ENCODE assay signal across 7 mouse cellular contexts in genomic region chr15:3271216-3271615, GRCm38 (mm10). TPM values are rescaled to one million over a fixed set of nuclear protein-coding genes. Genes with fewer than 3 reads are reported as not detected.
DNase-seq lines count a peak whose midpoint lies in the region; ATAC-seq lines count a peak whose summit lies in the region.

No protein-coding gene starts in this region.

- peaks cover 21% of the 10 kb centered on the region for H3K4me1 ChIP-seq in heart, embryonic 13.5 days

- 21% methylated on average over 6 of the region's 6 CpGs for whole genome bisulfite sequencing in heart, embryonic 13.5 days

- H3K9me3 ChIP-seq in heart, embryonic 13.5 days = no peaks in the 10 kb centered on the region

- peak; percentile 50 for DNase-seq in 3T3-L1 (ENCODE audit: low read depth, low spot score)
- DNase-seq in ES-CJ7 (ENCODE audit: low read depth, low spot score) = peak; percentile 16
- DNase-seq in kidney, postnatal 10 days = peak; percentile 36
- DNase-seq in retina, embryonic 14.5 days (ENCODE audit: low spot score) = no peak
- no peak for DNase-seq in right cerebral cortex, adult 2 months (ENCODE audit: low spot score in 2 of 2)

- H3K36me3 ChIP-seq in heart, embryonic 13.5 days = peaks cover 13% of the 10 kb centered on the region

- peak overlapping the region; percentile 52 for H3K4me3 ChIP-seq in heart, embryonic 13.5 days

- 0 out of 2 replicates have a peak overlapping the region, but pooled peaks have one; percentile 20 for H3K27ac ChIP-seq in heart, embryonic 13.5 days (replicated peaks)

- peak overlapping the region; percentile 82 for H3K9ac ChIP-seq in heart, embryonic 13.5 days

- H3K27me3 ChIP-seq in heart, embryonic 13.5 days (replicated peaks) = no peaks in the 10 kb centered on the region

- H3K4me2 ChIP-seq in heart, embryonic 13.5 days = peak overlapping the region; percentile 66

- ATAC-seq in heart, embryonic 13.5 days (ENCODE audit: extremely low read depth, insufficient number of reproducible peaks, low FRiP score, low TSS enrichment) = 0 out of 2 replicates have a peak, but pooled peaks have one; percentile 22
- ATAC-seq in megakaryocyte-erythroid progenitor cell, adult 5-6 weeks (replicated peaks; ENCODE audit: low FRiP score, low TSS enrichment, poor library complexity, severe bottlenecking) = peak; percentile 34; the same call in 1 of the 2 replicates

RNA-seq across cellular contexts. Expression of gene Selenop, which starts 2.9 kb away (rescaled TPM):
- 119 and 124 TPM in 2 replicates for polyA plus RNA-seq in heart, embryonic 13.5 days (2015; fragmentation: Nextera tagmentation; extraction: Ambion mirVana)
- total RNA-seq in megakaryocyte-erythroid progenitor cell, adult 5-6 weeks (2014; fragmentation: Nextera tagmentation) = 26.1 and 44.4 TPM in 2 replicates
- 36.1 and 62.1 TPM in 2 replicates for total RNA-seq in megakaryocyte-erythroid progenitor cell, adult 5-6 weeks (2017)

RNA-seq across cellular contexts. Expression of gene Ccdc152, which starts 32.1 kb away (rescaled TPM):
- 0.23 and 0.35 TPM in 2 replicates for polyA plus RNA-seq in heart, embryonic 13.5 days (2015; fragmentation: Nextera tagmentation; extraction: Ambion mirVana)
- not detected in 2 replicates for total RNA-seq in megakaryocyte-erythroid progenitor cell, adult 5-6 weeks (2014; fragmentation: Nextera tagmentation)
- not detected in 2 replicates for total RNA-seq in megakaryocyte-erythroid progenitor cell, adult 5-6 weeks (2017)

Comparison
In these comparisons a context has a peak if more than half of its experiments do, and no peak if none do; other contexts are left out.
1. DNase-seq: peak in 3T3-L1 (single experiment), ES-CJ7 (single experiment) and kidney, postnatal 10 days (single experiment); none in retina, embryonic 14.5 days (single experiment) and right cerebral cortex, adult 2 months (0 of 2).